Mouse (Mus musculus): Measurements from ENCODE around the gene Pafah1b2. TPM values are rescaled to one million over a fixed set of nuclear protein-coding genes. Genes with fewer than 3 reads are reported as not detected.

Pafah1b2 gene
- polyA plus RNA-seq (2012; rRNA removed): 70.1 and 87.2 TPM in 2 replicates
- 174 and 175 TPM in 2 replicates for polyA plus RNA-seq (2014; fragmentation: Nextera tagmentation; extraction: Ambion mirVana)

DNA sequence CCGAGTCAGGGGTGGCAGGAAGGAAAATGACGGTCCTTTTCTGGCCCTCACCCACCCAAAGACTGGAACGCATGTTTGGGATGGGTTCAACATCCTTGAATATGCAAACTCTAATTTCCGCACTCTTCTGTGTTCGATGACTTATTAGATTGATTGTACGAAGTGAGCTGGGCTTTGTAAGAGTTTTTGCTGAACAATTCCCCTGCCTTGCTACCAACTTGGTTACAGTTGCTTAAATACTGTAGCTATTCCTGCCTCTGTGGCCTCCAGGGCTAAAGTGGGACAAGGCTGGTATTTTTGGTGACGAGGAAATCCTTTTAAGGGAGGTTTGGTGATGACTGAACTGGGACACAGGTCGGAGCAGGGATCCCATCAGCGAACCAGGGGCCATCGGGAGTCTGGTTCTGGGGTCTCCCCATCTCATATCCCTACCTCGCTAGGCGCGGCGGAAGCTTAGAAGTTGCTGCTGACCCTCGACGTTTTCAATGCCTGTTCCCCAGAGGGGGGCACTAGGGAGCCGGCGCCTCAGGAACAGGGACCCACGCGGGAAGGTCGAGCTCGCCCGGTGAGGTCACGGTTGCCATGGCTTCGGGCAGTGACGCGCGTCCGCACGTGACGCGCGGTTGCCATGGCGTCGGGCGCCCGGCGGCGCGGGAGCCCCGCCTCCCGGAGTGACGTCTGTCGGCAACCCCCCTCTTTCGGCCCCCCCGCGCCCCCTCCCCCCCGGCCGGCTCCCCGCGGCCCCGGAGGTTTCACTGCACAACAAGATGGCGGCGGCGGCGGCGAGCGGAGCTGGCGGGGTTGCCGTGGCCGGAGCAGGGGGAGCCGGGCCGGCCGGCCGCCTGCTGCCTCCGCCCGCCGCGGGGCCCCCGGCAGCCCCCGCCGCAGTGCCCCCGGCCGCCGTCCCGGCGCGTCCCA, at the start of gene Pafah1b2, which contains the start of gene Sik3:
TSS of gene Pafah1b2 (minus strand) at position 600 of the 918 bp plus-strand sequence.
TSS of gene Sik3 (plus strand) at position 730 of the 918 bp plus-strand sequence.
- Histone ChIP-seq H3K9me3 (ENCODE audit: control insufficient read depth, low read length) (no peaks in the 10 kb centered on the region), H3K4me1 (ENCODE audit: control insufficient read depth, insufficient read depth, low read length) (peaks cover 34% of the 10 kb centered on the region), H3K36me3 (ENCODE audit: control insufficient read depth, insufficient read depth, low read length) (no peaks in the 10 kb centered on the region), H3K27me3 (ENCODE audit: control insufficient read depth, insufficient read depth, low read length) (no peaks in the 10 kb centered on the region), H3K4me2 (replicated peaks; ENCODE audit: low read depth, low read length, severe bottlenecking) (peak within 1 kb of the TSS; percentile 81), H3K9ac (ENCODE audit: low read depth, low read length, severe bottlenecking) (peak within 1 kb of the TSS; percentile 97), H3K4me3 (replicated peaks; ENCODE audit: low read length) (peak within 1 kb of the TSS; percentile 99), H3K27ac (replicated peaks; ENCODE audit: low read depth, low read length) (peak within 1 kb of the TSS; percentile 83)
- TF ChIP-seq POLR2A (IDR thresholded peaks at IDR 0.05; ENCODE audit: borderline replicate concordance, extremely low read depth, insufficient read depth, insufficient read length): no peak
- 3% methylated on average over 41 of the region's 78 CpGs for WGBS
- DNase-seq (ENCODE audit: low spot score): peak; percentile 89
- ATAC-seq (ENCODE audit: low FRiP score, low read depth): peak; percentile 92

DNA sequence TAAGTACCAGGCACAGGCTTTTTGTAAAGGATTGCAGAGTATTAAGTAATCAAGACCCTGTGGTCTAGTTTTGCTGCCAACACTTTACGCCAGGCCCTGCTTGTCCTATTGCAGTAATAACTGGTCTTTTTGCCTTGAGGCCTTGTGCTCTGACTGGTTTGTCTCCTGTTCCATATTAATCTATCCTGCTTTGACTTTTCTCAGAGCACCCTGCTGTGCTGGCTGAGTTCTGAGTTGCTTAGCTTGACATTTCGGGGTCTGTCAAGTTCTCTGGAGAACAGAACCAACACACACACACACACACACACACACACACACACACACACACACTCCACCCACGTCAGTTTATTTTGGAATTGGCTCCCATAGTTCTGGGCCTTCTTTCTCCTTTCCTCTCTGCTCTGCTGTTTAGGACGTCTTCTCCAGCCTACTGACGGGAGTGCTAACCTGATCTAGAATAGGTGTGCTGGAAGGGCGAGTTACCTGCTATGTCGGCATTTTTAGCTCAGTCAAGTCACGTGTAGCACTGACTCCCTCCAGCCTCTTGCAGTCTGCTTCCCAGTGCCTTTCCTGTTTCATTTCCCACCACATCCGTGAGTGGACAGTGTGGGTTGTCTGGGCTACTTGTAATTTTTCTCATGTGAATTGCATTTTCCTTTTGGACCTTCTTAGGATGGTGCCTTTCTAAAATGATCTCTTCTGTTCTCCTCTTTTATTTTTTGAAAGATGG, 49.4 kb upstream of the Pafah1b2 start:
- TF ChIP-seq POLR2A (IDR thresholded peaks at IDR 0.05; ENCODE audit: borderline replicate concordance, extremely low read depth, insufficient read depth, insufficient read length): no peak
- Histone ChIP-seq H3K4me3 (replicated peaks; ENCODE audit: low read length) (no peak overlapping the region), H3K9ac (ENCODE audit: low read depth, low read length, severe bottlenecking) (no peak overlapping the region), H3K27me3 (ENCODE audit: control insufficient read depth, insufficient read depth, low read length) (no peaks in the 10 kb centered on the region), H3K9me3 (ENCODE audit: control insufficient read depth, low read length) (no peaks in the 10 kb centered on the region), H3K36me3 (ENCODE audit: control insufficient read depth, insufficient read depth, low read length) (no peaks in the 10 kb centered on the region), H3K4me1 (ENCODE audit: control insufficient read depth, insufficient read depth, low read length) (0 out of 2 replicates have a peak, but pooled peaks cover 3% of the 10 kb centered on the region), H3K27ac (replicated peaks; ENCODE audit: low read depth, low read length) (no peak overlapping the region), H3K4me2 (replicated peaks; ENCODE audit: low read depth, low read length, severe bottlenecking) (no peak overlapping the region)
- WGBS: 63% methylated on average over 9 of the region's 9 CpGs
- ATAC-seq (ENCODE audit: low FRiP score, low read depth) (no peak), DNase-seq (ENCODE audit: low spot score) (peak; percentile 62)

DNA sequence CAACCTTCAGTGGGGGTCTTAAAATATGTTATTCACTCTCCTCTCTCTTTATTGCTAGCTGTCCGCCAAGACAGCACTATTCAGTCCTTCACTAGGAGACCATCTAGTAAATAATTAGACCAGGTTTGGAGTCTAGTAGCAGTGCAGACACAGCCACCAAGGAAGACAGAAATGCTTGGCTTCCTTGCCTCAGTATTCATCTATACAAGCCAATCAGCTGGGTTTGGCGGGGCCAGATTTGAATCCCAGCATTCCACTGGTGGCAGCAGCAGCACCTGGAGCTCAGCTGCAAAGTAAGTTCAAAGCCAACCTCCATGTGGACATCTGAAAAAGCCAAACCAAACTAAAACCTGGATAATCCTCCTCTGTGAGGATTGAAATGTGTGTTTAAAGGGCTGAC, 47.8 kb upstream of the Pafah1b2 start:
- Histone ChIP-seq H3K27ac (replicated peaks; ENCODE audit: low read depth, low read length) (no peak overlapping the region), H3K4me1 (ENCODE audit: control insufficient read depth, insufficient read depth, low read length) (peaks cover 8% of the 10 kb centered on the region; the same call in 1 of the 2 replicates), H3K9me3 (ENCODE audit: control insufficient read depth, low read length) (no peaks in the 10 kb centered on the region), H3K9ac (ENCODE audit: low read depth, low read length, severe bottlenecking) (no peak overlapping the region), H3K27me3 (ENCODE audit: control insufficient read depth, insufficient read depth, low read length) (no peaks in the 10 kb centered on the region), H3K4me2 (replicated peaks; ENCODE audit: low read depth, low read length, severe bottlenecking) (no peak overlapping the region), H3K36me3 (ENCODE audit: control insufficient read depth, insufficient read depth, low read length) (no peaks in the 10 kb centered on the region), H3K4me3 (replicated peaks; ENCODE audit: low read length) (no peak overlapping the region)
- TF ChIP-seq POLR2A (IDR thresholded peaks at IDR 0.05; ENCODE audit: borderline replicate concordance, extremely low read depth, insufficient read depth, insufficient read length): no peak
- DNase-seq (ENCODE audit: low spot score) (no peak), ATAC-seq (ENCODE audit: low FRiP score, low read depth) (no peak)
- 85% methylated on average over 2 of the region's 2 CpGs for WGBS

DNA sequence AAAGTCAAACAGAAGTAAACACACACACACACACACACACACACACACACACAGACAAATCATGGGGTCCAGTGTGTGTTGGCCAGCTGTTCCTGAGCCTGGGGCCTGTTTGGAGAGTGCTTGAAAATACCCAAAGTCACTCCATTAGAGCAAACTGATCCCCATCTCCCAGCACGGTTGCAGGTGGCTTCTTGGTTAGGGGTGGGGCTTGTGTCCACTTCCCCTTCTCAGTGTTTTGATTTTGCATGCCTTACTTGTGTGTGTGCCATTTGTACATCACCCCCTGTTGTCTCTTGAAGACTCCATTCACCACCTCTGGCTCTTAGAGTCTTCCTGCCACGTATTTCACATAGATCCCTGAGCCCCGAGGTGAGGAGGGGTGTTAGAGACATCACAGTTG, 45.6 kb upstream of the Pafah1b2 start:
- ATAC-seq (ENCODE audit: low FRiP score, low read depth) (no peak), DNase-seq (ENCODE audit: low spot score) (no peak)
- no peak for TF ChIP-seq POLR2A (IDR thresholded peaks at IDR 0.05; ENCODE audit: borderline replicate concordance, extremely low read depth, insufficient read depth, insufficient read length)
- peaks cover 8% of the 10 kb centered on the region; the same call in 1 of the 2 replicates for H3K4me1 ChIP-seq (ENCODE audit: control insufficient read depth, insufficient read depth, low read length)
- H3K27me3 ChIP-seq (ENCODE audit: control insufficient read depth, insufficient read depth, low read length): no peaks in the 10 kb centered on the region
- H3K9me3 ChIP-seq (ENCODE audit: control insufficient read depth, low read length): no peaks in the 10 kb centered on the region
- no peak overlapping the region for H3K4me3 ChIP-seq (replicated peaks; ENCODE audit: low read length)
- WGBS: 81% methylated on average over 3 of the region's 3 CpGs
- H3K9ac ChIP-seq (ENCODE audit: low read depth, low read length, severe bottlenecking): no peak overlapping the region
- no peak overlapping the region for H3K4me2 ChIP-seq (replicated peaks; ENCODE audit: low read depth, low read length, severe bottlenecking)
- no peak overlapping the region for H3K27ac ChIP-seq (replicated peaks; ENCODE audit: low read depth, low read length)
- H3K36me3 ChIP-seq (ENCODE audit: control insufficient read depth, insufficient read depth, low read length): no peaks in the 10 kb centered on the region

DNA sequence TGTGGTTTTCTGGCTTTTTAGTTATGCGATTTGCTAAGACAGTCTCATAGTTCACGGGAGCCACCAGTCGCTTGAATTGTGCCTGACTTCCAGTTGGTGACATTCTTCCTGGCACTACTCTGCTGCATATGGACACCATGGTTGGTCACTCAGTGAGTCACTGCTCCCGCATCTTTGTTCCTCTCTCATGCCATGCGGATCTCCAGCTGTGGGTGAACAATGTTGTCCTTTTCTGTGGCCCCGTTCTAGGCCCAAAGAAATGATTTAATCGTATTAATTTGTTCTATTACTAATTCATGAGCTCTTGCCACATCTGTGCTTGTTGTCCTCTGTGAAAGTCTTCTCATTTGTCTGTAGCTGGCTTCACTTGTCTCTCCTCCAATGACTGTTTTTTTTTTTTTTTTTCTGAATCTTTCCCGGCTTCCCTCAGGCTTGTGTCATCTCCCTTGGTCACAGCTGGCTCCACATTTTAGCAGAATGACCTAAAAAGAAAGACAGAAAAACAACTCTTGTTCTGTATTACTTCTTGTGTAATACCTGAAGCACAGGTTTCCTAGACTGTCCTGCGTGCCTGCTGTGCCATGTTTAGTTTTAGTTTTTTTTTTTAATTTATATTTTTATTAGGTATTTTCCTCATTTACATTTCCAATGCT, 40.6 kb upstream of the Pafah1b2 start:
- no peaks in the 10 kb centered on the region for H3K36me3 ChIP-seq (ENCODE audit: control insufficient read depth, insufficient read depth, low read length)
- WGBS: 86% methylated on average over 9 of the region's 9 CpGs
- H3K4me3 ChIP-seq (replicated peaks; ENCODE audit: low read length): no peak overlapping the region
- H3K9me3 ChIP-seq (ENCODE audit: control insufficient read depth, low read length): no peaks in the 10 kb centered on the region
- peaks cover 18% of the 10 kb centered on the region for H3K4me1 ChIP-seq (ENCODE audit: control insufficient read depth, insufficient read depth, low read length)
- H3K27ac ChIP-seq (replicated peaks; ENCODE audit: low read depth, low read length): no peak overlapping the region
- H3K9ac ChIP-seq (ENCODE audit: low read depth, low read length, severe bottlenecking): no peak overlapping the region
- ATAC-seq (ENCODE audit: low FRiP score, low read depth) (no peak), DNase-seq (ENCODE audit: low spot score) (no peak)
- no peaks in the 10 kb centered on the region for H3K27me3 ChIP-seq (ENCODE audit: control insufficient read depth, insufficient read depth, low read length)
- H3K4me2 ChIP-seq (replicated peaks; ENCODE audit: low read depth, low read length, severe bottlenecking): no peak overlapping the region
- TF ChIP-seq POLR2A (IDR thresholded peaks at IDR 0.05; ENCODE audit: borderline replicate concordance, extremely low read depth, insufficient read depth, insufficient read length): no peak

Measured in limb, embryonic 14.5 days (tissue).